Mouse (Mus musculus) liver, adult 2 months (tissue): ENCODE measurements around the gene Cdca5.

Experiments
- CTCF ChIP-seq: fragments of 200-500 bp; IDR thresholded peaks from 2 replicates; pipeline ENCODE4 v1.5.1; 2011; ENCODE audit warnings: low read depth, low read length, control low read depth
- POLR2A ChIP-seq: fragments of 200-500 bp; IDR thresholded peaks from 2 replicates; pipeline ENCODE4 v1.6.1; 2011; ENCODE audit warnings: low read length, control low read depth; ENCODE audit not compliant: insufficient read depth; ENCODE audit errors: extremely low read depth

- no peak for TF ChIP-seq POLR2A
- no peak for TF ChIP-seq CTCF
These were observed 28.1 kb upstream of the Cdca5 start for GRCm38 (mm10) chr19:6056696-6057095.
